Mouse (Mus musculus) heart, embryonic 15.5 days (tissue): Measurements from ENCODE around the gene Tenm3. TPM values are rescaled to one million over a fixed set of nuclear protein-coding genes. Genes with fewer than 3 reads are reported as not detected.

Source experiments
- ATAC-seq: fragments of 200-750 bp; cut with Nextera tagmentation; replicated peaks from 2 replicates; pipeline ENCODE4 v1.8.0; 2017; ENCODE audit warnings: low read depth, moderate TSS enrichment; ENCODE audit not compliant: insufficient number of reproducible peaks, insufficient read depth, low FRiP score
- H3K27ac ChIP-seq: fragments of 300-500 bp; sonication (generic); 2 replicates; pipeline ENCODE4 v1.5.1; 2015; ENCODE audit warnings: mild to moderate bottlenecking, inconsistent platforms
- H3K27me3 ChIP-seq: fragments of 300-500 bp; sonication (generic); 2 replicates; pipeline ENCODE4 v1.6.1; 2015; ENCODE audit warnings: inconsistent platforms
- H3K36me3 ChIP-seq: fragments of 300-500 bp; sonication (generic); 2 replicates; pipeline ENCODE4 v1.6.1; 2015; ENCODE audit warnings: mild to moderate bottlenecking, inconsistent platforms
- H3K4me1 ChIP-seq: fragments of 300-500 bp; sonication (generic); replicated peaks from 2 replicates; pipeline ENCODE4 v1.6.1; 2015; ENCODE audit warnings: inconsistent platforms
- H3K4me2 ChIP-seq: fragments of 300-500 bp; sonication (generic); 2 replicates; pipeline ENCODE4 v1.6.1; 2015; ENCODE audit warnings: inconsistent platforms, mild to moderate bottlenecking, moderate library complexity
- H3K4me3 ChIP-seq: fragments of 300-500 bp; sonication (generic); 2 replicates; pipeline ENCODE4 v1.5.1; 2015; ENCODE audit warnings: mild to moderate bottlenecking, inconsistent platforms
- H3K9ac ChIP-seq: fragments of 300-500 bp; sonication (generic); 2 replicates; pipeline ENCODE4 v1.6.1; 2015; ENCODE audit warnings: mild to moderate bottlenecking, inconsistent platforms
- H3K9me3 ChIP-seq: fragments of 300-500 bp; sonication (generic); replicated peaks from 2 replicates; pipeline ENCODE4 v1.6.1; 2016; ENCODE audit warnings: inconsistent platforms
- WGBS: fragments of 180-500 bp; shearing (Covaris S2); methylation state at CpG from one replicate; pipeline ENCODE4 v1.1.7; 2015; ENCODE audit warnings: mixed read lengths; 5-methylcytosine and 5-hydroxymethylcytosine counted together
- polyA plus RNA-seq: library from polyadenylated mRNA; unstranded; fragments of >200 nt; fragmentation: Nextera tagmentation; extraction: Ambion mirVana; gene quantifications from 2 replicates; pipeline ENCODE4 v1.2.1, GENCODE M21; 2015

Gene Tenm3
- polyA plus RNA-seq, 1 experiment from 2014 or later = 5.0 TPM

GRCm38 (mm10) chr8:48285432-48285831 is 558.3 kb downstream of the Tenm3 start:
- no peak for ATAC-seq

GRCm38 (mm10) chr8:48281855-48282254 is 561.9 kb downstream of the Tenm3 start:
- H3K4me3 ChIP-seq = no peak overlapping the region
- no peak overlapping the region for H3K4me2 ChIP-seq
- no peak overlapping the region for H3K27ac ChIP-seq
- no peak for ATAC-seq
- no peaks in the 10 kb centered on the region for H3K9me3 ChIP-seq
- no peaks in the 10 kb centered on the region for H3K4me1 ChIP-seq
- 77% methylated on average over 11 of the region's 11 CpGs for WGBS
- H3K9ac ChIP-seq = no peak overlapping the region
- no peaks in the 10 kb centered on the region for H3K27me3 ChIP-seq
- no peaks in the 10 kb centered on the region; the same call in 1 of the 2 replicates for H3K36me3 ChIP-seq

More at GRCm38 (mm10) chr8:48285432-48285831, 558.3 kb downstream of the Tenm3 start:
- peaks cover 4% of the 10 kb centered on the region; the same call in 1 of the 2 replicates for H3K4me1 ChIP-seq
- no peak overlapping the region for H3K4me3 ChIP-seq
- H3K9ac ChIP-seq = no peak overlapping the region
- H3K27ac ChIP-seq = no peak overlapping the region
- no peaks in the 10 kb centered on the region for H3K36me3 ChIP-seq
- 69% methylated on average over 10 of the region's 10 CpGs for WGBS
- H3K27me3 ChIP-seq = no peaks in the 10 kb centered on the region
- no peak overlapping the region for H3K4me2 ChIP-seq
- H3K9me3 ChIP-seq = no peaks in the 10 kb centered on the region

- no peak overlapping the region for H3K27ac ChIP-seq
- no peaks in the 10 kb centered on the region for H3K9me3 ChIP-seq
- WGBS = 91% methylated on average over 2 of the region's 2 CpGs
- H3K4me3 ChIP-seq = no peak overlapping the region
- H3K4me1 ChIP-seq = no peaks in the 10 kb centered on the region
- no peak overlapping the region for H3K4me2 ChIP-seq
- no peak for ATAC-seq
- H3K27me3 ChIP-seq = no peaks in the 10 kb centered on the region
- H3K9ac ChIP-seq = no peak overlapping the region
- peaks cover 9% of the 10 kb centered on the region for H3K36me3 ChIP-seq
These were observed 564.4 kb downstream of the Tenm3 start for GRCm38 (mm10) chr8:48279360-48279759.

GRCm38 (mm10) chr8:48277986-48278635 is 565.6 kb downstream of the Tenm3 start:
- H3K4me3 ChIP-seq = no peak overlapping the region
- ATAC-seq = no peak
- H3K27me3 ChIP-seq = no peaks in the 10 kb centered on the region
- H3K27ac ChIP-seq = no peak overlapping the region
- H3K36me3 ChIP-seq = peaks cover 9% of the 10 kb centered on the region
- no peak overlapping the region for H3K9ac ChIP-seq
- H3K9me3 ChIP-seq = no peaks in the 10 kb centered on the region
- H3K4me2 ChIP-seq = no peak overlapping the region
- no peaks in the 10 kb centered on the region for H3K4me1 ChIP-seq
- 89% methylated on average over 15 of the region's 15 CpGs for WGBS

- Histone ChIP-seq H3K27me3 (no peaks in the 10 kb centered on the region), H3K9me3 (no peaks in the 10 kb centered on the region), H3K36me3 (peaks cover 9% of the 10 kb centered on the region), H3K4me1 (no peaks in the 10 kb centered on the region), H3K27ac (no peak overlapping the region), H3K4me3 (no peak overlapping the region), H3K4me2 (no peak overlapping the region), H3K9ac (no peak overlapping the region)
- 89% methylated on average over 11 of the region's 11 CpGs for WGBS
- no peak for ATAC-seq
These were observed 568.7 kb downstream of the Tenm3 start for GRCm38 (mm10) chr8:48275066-48275465.

GRCm38 (mm10) chr8:48274566-48274965 is 569.2 kb downstream of the Tenm3 start:
- Histone ChIP-seq H3K9ac (no peak overlapping the region), H3K9me3 (no peaks in the 10 kb centered on the region), H3K36me3 (peaks cover 9% of the 10 kb centered on the region), H3K4me3 (no peak overlapping the region), H3K27me3 (no peaks in the 10 kb centered on the region), H3K27ac (no peak overlapping the region), H3K4me2 (no peak overlapping the region), H3K4me1 (no peaks in the 10 kb centered on the region)
- ATAC-seq = no peak
- 93% methylated on average over 11 of the region's 11 CpGs for WGBS

GRCm38 (mm10) chr8:48268638-48269037 is 575.1 kb downstream of the Tenm3 start:
- H3K36me3 ChIP-seq = no peaks in the 10 kb centered on the region
- no peaks in the 10 kb centered on the region for H3K4me1 ChIP-seq
- H3K4me2 ChIP-seq = no peak overlapping the region
- H3K27me3 ChIP-seq = no peaks in the 10 kb centered on the region
- H3K27ac ChIP-seq = no peak overlapping the region
- WGBS = 90% methylated on average over 10 of the region's 10 CpGs
- no peak overlapping the region for H3K9ac ChIP-seq
- H3K9me3 ChIP-seq = no peaks in the 10 kb centered on the region
- no peak overlapping the region for H3K4me3 ChIP-seq
- no peak for ATAC-seq

- H3K4me1 ChIP-seq = no peaks in the 10 kb centered on the region; the same call in 1 of the 2 replicates
- no peak overlapping the region for H3K9ac ChIP-seq
- no peak overlapping the region for H3K4me3 ChIP-seq
- no peaks in the 10 kb centered on the region for H3K9me3 ChIP-seq
- no peaks in the 10 kb centered on the region for H3K27me3 ChIP-seq
- ATAC-seq = no peak
- no peak overlapping the region for H3K4me2 ChIP-seq
- no peak overlapping the region for H3K27ac ChIP-seq
- WGBS = 86% methylated on average over 10 of the region's 10 CpGs
- H3K36me3 ChIP-seq = no peaks in the 10 kb centered on the region
These were observed 583.5 kb downstream of the Tenm3 start for GRCm38 (mm10) chr8:48260265-48260664.

GRCm38 (mm10) chr8:48259832-48260231 is 583.9 kb downstream of the Tenm3 start:
- Histone ChIP-seq H3K27me3 (no peaks in the 10 kb centered on the region), H3K36me3 (no peaks in the 10 kb centered on the region), H3K27ac (no peak overlapping the region), H3K9ac (no peak overlapping the region), H3K4me1 (no peaks in the 10 kb centered on the region; the same call in 1 of the 2 replicates), H3K4me2 (no peak overlapping the region), H3K4me3 (no peak overlapping the region), H3K9me3 (no peaks in the 10 kb centered on the region)
- 56% methylated on average over 6 of the region's 6 CpGs for WGBS
- no peak for ATAC-seq

- 78% methylated on average over 2 of the region's 2 CpGs for WGBS
- ATAC-seq = no peak
These were observed 599.9 kb downstream of the Tenm3 start for GRCm38 (mm10) chr8:48243876-48244275.

GRCm38 (mm10) chr8:48240917-48241531 is 602.7 kb downstream of the Tenm3 start:
- ATAC-seq = no peak
- H3K27ac ChIP-seq = no peak overlapping the region
- 43% methylated on average over 6 of the region's 6 CpGs for WGBS
- H3K4me1 ChIP-seq = no peaks in the 10 kb centered on the region
- H3K27me3 ChIP-seq = no peaks in the 10 kb centered on the region
- no peaks in the 10 kb centered on the region for H3K9me3 ChIP-seq
- no peak overlapping the region for H3K9ac ChIP-seq
- no peak overlapping the region for H3K4me3 ChIP-seq
- H3K36me3 ChIP-seq = 0 out of 2 replicates have a peak, but pooled peaks cover under 1% of the 10 kb centered on the region
- no peak overlapping the region for H3K4me2 ChIP-seq

More at GRCm38 (mm10) chr8:48243876-48244275, 599.9 kb downstream of the Tenm3 start:
- no peak overlapping the region for H3K4me3 ChIP-seq
- H3K27me3 ChIP-seq = no peaks in the 10 kb centered on the region
- no peaks in the 10 kb centered on the region for H3K36me3 ChIP-seq
- H3K9me3 ChIP-seq = no peaks in the 10 kb centered on the region
- no peak overlapping the region for H3K4me2 ChIP-seq
- H3K9ac ChIP-seq = no peak overlapping the region
- H3K27ac ChIP-seq = no peak overlapping the region
- H3K4me1 ChIP-seq = no peaks in the 10 kb centered on the region

GRCm38 (mm10) chr8:48236968-48237367 is 606.8 kb downstream of the Tenm3 start:
- Histone ChIP-seq H3K36me3 (peaks cover 9% of the 10 kb centered on the region; the same call in 1 of the 2 replicates), H3K9me3 (no peaks in the 10 kb centered on the region), H3K9ac (no peak overlapping the region), H3K4me1 (0 out of 2 replicates have a peak, but pooled peaks cover 6% of the 10 kb centered on the region), H3K4me3 (no peak overlapping the region), H3K27ac (no peak overlapping the region), H3K27me3 (no peaks in the 10 kb centered on the region), H3K4me2 (no peak overlapping the region)
- 91% methylated on average over 5 of the region's 5 CpGs for WGBS
- ATAC-seq = no peak
